Mouse (Mus musculus): Measurements from ENCODE around the gene Per1. TPM values are rescaled to one million over a fixed set of nuclear protein-coding genes. Genes with fewer than 3 reads are reported as not detected.

Gene Per1
- polyA plus RNA-seq, 1 experiment = 42.3 TPM

DNA sequence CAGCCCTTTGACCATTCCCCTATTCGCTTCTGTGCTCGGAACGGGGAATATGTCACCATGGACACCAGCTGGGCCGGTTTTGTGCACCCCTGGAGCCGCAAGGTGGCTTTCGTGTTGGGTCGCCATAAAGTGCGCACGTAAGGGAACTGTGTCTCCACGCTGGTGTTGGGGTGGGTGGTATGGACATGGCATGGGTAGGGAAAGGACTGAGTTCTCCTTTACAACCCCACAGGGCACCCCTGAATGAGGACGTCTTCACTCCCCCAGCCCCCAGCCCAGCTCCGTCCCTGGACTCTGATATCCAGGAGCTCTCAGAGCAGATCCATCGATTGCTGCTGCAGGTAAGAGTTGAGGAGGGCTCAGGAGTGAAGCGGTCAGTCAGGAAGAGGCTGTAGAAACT is 8.1 kb downstream of the Per1 start:
- H3K36me3 ChIP-seq (replicated peaks; ENCODE audit: low read length) = peaks cover 81% of the 10 kb centered on the region
- H3K9me3 ChIP-seq = no peaks in the 10 kb centered on the region
- H3K4me3 ChIP-seq (replicated peaks) = no peak overlapping the region
- TF ChIP-seq GATA1 (IDR thresholded peaks at IDR 0.05; ENCODE audit: borderline replicate concordance, low read length) (no peak), FLI1 (IDR thresholded peaks at IDR 0.05; ENCODE audit: low read length) (no peak)
- H3K4me1 ChIP-seq = peaks cover 90% of the 10 kb centered on the region
- H3K27me3 ChIP-seq (replicated peaks) = no peaks in the 10 kb centered on the region

DNA sequence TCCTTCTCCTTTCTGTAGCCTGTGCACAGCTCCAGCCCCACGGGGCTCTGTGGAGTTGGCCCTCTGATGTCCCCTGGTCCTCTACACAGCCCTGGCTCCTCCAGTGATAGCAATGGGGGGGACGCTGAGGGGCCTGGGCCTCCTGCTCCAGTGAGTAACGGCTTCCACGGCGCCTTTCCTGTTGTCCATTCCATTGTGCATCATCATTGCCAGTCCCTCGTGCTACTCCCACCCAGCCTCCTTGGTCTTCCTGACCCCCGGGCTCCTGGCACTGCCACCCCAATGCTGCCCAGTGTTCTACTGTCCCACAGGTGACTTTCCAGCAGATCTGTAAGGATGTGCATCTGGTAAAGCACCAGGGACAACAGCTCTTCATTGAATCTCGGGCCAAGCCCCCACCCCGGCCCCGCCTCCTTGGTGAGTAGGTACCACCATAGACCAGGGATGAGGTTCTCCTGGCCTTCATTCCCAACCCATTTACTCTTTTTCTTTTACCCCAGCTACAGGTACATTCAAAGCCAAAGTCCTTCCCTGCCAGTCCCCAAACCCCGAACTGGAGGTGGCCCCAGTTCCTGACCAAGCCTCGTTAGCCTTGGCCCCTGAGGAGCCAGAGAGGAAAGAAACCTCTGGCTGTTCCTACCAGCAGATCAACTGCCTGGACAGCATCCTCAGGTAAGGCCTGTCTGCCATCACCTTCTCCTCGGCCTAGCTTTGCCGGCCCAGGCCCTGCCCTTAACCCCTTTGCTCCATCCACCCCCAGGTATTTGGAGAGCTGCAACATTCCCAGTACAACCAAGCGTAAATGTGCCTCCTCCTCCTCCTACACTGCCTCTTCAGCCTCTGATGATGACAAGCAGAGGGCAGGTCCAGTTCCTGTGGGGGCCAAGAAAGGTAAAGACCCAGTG is 8.8 kb downstream of the Per1 start:
- Histone ChIP-seq H3K4me1 (peaks cover 85% of the 10 kb centered on the region), H3K27me3 (replicated peaks) (no peaks in the 10 kb centered on the region), H3K9me3 (no peaks in the 10 kb centered on the region), H3K36me3 (replicated peaks; ENCODE audit: low read length) (peaks cover 88% of the 10 kb centered on the region), H3K4me3 (replicated peaks) (no peak overlapping the region)
- TF ChIP-seq GATA1 (IDR thresholded peaks at IDR 0.05; ENCODE audit: borderline replicate concordance, low read length) (no peak), FLI1 (IDR thresholded peaks at IDR 0.05; ENCODE audit: low read length) (no peak)

DNA sequence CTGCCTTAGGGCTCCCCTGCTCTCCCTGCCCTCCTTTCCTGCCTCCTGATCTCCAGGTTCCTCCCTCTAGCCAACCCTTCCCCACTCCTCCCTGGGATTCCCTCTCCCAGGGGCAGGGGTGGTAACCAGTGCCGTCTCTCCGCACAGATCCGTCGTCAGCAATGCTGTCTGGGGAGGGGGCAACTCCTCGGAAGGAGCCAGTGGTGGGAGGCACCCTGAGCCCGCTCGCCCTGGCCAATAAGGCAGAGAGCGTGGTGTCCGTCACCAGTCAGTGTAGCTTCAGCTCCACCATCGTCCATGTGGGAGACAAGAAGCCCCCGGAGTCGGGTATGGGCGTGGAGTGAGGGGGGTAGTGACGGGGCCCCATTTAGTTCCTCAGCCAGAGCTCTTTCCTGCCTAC is 9.5 kb downstream of the Per1 start:
- no peaks in the 10 kb centered on the region for H3K27me3 ChIP-seq (replicated peaks)
- peaks cover 95% of the 10 kb centered on the region for H3K36me3 ChIP-seq (replicated peaks; ENCODE audit: low read length)
- no peaks in the 10 kb centered on the region for H3K9me3 ChIP-seq
- no peak for TF ChIP-seq GATA1 (IDR thresholded peaks at IDR 0.05; ENCODE audit: borderline replicate concordance, low read length)
- TF ChIP-seq FLI1 (IDR thresholded peaks at IDR 0.05; ENCODE audit: low read length) = no peak
- peaks cover 85% of the 10 kb centered on the region for H3K4me1 ChIP-seq
- H3K4me3 ChIP-seq (replicated peaks) = peak overlapping the region; percentile 25

DNA sequence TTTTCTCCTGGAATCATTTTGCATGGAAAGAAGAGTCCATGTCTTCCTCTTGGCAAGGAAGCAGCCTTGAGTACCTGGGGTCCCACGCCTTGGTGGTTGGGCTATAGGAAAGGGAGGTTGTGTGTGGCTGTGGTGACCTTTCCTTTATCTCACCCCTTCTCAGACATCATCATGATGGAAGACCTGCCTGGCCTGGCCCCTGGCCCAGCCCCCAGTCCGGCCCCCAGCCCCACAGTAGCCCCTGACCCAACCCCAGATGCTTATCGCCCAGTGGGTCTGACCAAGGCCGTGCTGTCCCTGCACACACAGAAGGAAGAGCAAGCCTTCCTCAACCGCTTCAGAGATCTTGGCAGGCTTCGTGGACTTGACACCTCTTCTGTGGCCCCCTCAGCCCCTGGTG is 10.2 kb downstream of the Per1 start:
- Histone ChIP-seq H3K4me3 (replicated peaks) (no peak overlapping the region), H3K27me3 (replicated peaks) (no peaks in the 10 kb centered on the region), H3K9me3 (no peaks in the 10 kb centered on the region), H3K4me1 (peaks cover 85% of the 10 kb centered on the region), H3K36me3 (replicated peaks; ENCODE audit: low read length) (peaks cover 98% of the 10 kb centered on the region)
- no peak for TF ChIP-seq FLI1 (IDR thresholded peaks at IDR 0.05; ENCODE audit: low read length)
- TF ChIP-seq GATA1 (IDR thresholded peaks at IDR 0.05; ENCODE audit: borderline replicate concordance, low read length) = no peak

DNA sequence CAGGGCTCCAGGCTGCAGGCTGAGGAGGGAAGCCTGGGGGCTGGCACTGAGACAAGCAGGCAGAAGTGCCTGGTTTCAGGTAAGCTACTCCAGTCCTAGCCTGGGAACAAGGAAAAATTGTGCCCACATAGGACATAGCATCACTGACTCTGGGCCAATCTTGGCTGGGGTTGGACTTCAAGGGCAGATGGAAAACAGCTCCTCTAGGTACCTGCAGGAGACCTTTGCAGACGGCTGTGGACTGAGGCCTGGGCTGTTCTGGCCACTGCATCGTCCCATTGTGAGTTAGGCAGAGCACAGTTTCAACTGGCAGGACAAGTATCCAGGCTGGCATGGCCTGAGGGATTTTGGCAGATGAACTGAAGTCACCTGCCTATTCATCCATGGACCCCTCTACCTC is 10.8 kb downstream of the Per1 start:
- peaks cover 93% of the 10 kb centered on the region for H3K36me3 ChIP-seq (replicated peaks; ENCODE audit: low read length)
- H3K9me3 ChIP-seq = no peaks in the 10 kb centered on the region
- no peak for TF ChIP-seq FLI1 (IDR thresholded peaks at IDR 0.05; ENCODE audit: low read length)
- no peak for TF ChIP-seq GATA1 (IDR thresholded peaks at IDR 0.05; ENCODE audit: borderline replicate concordance, low read length)

DNA sequence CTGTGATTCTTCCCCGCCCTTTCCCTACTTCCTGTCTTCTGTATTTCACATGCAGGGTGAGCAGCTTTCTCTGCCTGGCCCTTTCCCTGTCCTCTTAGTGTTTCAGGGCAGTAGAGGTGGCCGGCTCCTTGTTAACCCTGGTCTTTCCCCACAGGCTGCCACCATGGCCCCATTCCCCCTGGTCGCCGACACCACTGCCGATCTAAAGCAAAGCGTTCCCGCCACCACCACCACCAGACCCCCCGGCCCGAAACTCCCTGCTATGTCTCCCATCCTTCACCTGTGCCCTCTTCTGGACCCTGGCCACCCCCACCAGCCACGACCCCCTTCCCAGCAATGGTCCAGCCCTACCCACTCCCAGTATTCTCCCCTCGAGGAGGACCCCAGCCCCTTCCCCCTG is 11.3 kb downstream of the Per1 start:
- Histone ChIP-seq H3K9me3 (no peaks in the 10 kb centered on the region), H3K27me3 (replicated peaks) (no peaks in the 10 kb centered on the region), H3K4me3 (replicated peaks) (no peak overlapping the region), H3K36me3 (replicated peaks; ENCODE audit: low read length) (peaks cover 88% of the 10 kb centered on the region), H3K4me1 (peaks cover 85% of the 10 kb centered on the region)
- no peak for TF ChIP-seq GATA1 (IDR thresholded peaks at IDR 0.05; ENCODE audit: borderline replicate concordance, low read length)
- TF ChIP-seq FLI1 (IDR thresholded peaks at IDR 0.05; ENCODE audit: low read length) = no peak

More for the DNA sequence above, 10.8 kb downstream of the Per1 start:
- peaks cover 85% of the 10 kb centered on the region for H3K4me1 ChIP-seq
- H3K27me3 ChIP-seq (replicated peaks) = no peaks in the 10 kb centered on the region
- no peak overlapping the region for H3K4me3 ChIP-seq (replicated peaks)

DNA sequence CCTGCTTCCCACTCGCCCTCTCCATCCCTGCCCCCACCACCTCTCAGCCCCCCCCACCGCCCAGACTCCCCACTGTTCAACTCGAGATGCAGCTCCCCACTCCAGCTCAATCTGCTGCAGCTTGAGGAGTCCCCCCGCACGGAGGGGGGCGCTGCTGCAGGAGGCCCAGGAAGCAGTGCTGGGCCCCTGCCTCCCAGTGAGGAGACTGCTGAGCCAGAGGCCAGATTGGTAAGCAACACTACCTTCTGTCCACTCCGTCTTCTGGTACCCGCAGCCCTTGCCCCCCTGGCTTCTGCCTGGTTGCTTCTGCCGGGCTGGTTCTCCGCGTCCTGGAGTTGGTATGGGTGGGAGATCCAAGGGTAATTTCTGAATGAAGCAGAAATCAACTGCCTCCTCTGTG is 11.8 kb downstream of the Per1 start:
- Histone ChIP-seq H3K27me3 (replicated peaks) (no peaks in the 10 kb centered on the region), H3K36me3 (replicated peaks; ENCODE audit: low read length) (peaks cover 82% of the 10 kb centered on the region), H3K9me3 (no peaks in the 10 kb centered on the region), H3K4me1 (peaks cover 85% of the 10 kb centered on the region), H3K4me3 (replicated peaks) (no peak overlapping the region)
- TF ChIP-seq FLI1 (IDR thresholded peaks at IDR 0.05; ENCODE audit: low read length) = no peak
- TF ChIP-seq GATA1 (IDR thresholded peaks at IDR 0.05; ENCODE audit: borderline replicate concordance, low read length) = no peak

DNA sequence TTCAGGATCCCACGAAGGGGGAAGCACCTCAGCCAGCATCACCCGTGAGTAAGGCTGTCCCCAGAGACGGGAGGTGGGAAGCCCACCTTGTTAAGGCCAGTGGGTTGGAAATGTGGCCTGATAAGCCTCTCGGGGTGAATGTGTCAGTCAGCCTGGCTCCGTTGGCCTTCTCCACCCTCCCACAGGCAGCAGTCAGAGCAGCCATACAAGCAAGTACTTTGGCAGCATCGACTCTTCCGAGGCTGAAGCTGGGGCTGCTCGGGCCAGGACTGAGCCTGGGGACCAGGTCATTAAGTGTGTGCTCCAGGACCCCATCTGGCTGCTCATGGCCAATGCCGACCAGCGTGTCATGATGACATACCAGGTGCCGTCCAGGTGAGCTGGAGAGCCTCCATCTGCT is 12.7 kb downstream of the Per1 start:
- H3K4me1 ChIP-seq = peaks cover 85% of the 10 kb centered on the region
- no peaks in the 10 kb centered on the region for H3K9me3 ChIP-seq
- H3K36me3 ChIP-seq (replicated peaks; ENCODE audit: low read length) = peaks cover 74% of the 10 kb centered on the region
- H3K4me3 ChIP-seq (replicated peaks) = peak overlapping the region; percentile 14
- TF ChIP-seq FLI1 (IDR thresholded peaks at IDR 0.05; ENCODE audit: low read length) (no peak), GATA1 (IDR thresholded peaks at IDR 0.05; ENCODE audit: borderline replicate concordance, low read length) (no peak)
- peaks cover 2% of the 10 kb centered on the region for H3K27me3 ChIP-seq (replicated peaks)

DNA sequence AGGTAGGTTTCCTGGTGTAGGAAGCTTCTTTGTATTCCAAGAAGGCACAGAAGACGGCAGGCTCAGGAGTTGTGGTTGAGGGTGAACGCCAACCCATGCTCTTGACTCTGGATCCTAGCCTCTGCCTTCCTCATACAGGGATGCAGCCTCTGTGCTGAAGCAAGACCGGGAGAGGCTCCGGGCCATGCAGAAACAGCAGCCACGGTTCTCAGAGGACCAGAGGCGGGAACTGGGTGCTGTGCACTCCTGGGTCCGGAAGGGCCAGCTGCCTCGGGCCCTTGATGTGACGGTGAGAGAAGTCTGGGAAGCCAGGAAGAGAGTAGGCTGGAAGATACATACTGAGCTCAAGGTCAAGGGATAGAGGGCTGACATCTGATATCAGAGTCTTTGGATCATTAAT is 13.2 kb downstream of the Per1 start:
- H3K4me3 ChIP-seq (replicated peaks) = no peak overlapping the region
- H3K27me3 ChIP-seq (replicated peaks) = peaks cover 2% of the 10 kb centered on the region
- TF ChIP-seq FLI1 (IDR thresholded peaks at IDR 0.05; ENCODE audit: low read length) (no peak), GATA1 (IDR thresholded peaks at IDR 0.05; ENCODE audit: borderline replicate concordance, low read length) (no peak)
- no peaks in the 10 kb centered on the region for H3K9me3 ChIP-seq
- peaks cover 85% of the 10 kb centered on the region for H3K4me1 ChIP-seq
- H3K36me3 ChIP-seq (replicated peaks; ENCODE audit: low read length) = peaks cover 68% of the 10 kb centered on the region
